10 mouse cellular contexts compared by ENCODE assay signal in the genomic region with DNA sequence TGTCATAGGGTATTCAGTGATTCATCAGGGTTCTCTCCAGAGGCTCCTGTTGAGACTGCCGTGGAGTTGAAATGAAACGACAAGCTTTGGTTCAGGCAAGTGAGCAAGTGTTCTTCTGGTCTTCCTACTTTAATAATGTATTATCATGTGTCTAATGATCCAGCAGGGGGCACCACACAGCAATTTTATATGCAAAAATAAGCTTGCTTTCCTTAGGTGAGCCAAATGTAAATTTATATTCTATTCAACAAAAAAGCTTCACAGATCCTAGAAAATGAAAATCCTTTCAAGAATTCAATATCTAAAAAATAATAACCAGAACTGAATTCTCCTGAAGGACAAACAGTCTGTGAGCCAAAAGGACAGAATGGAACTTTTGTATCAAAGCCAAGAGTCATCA. TPM values are rescaled to one million over a fixed set of nuclear protein-coding genes. Genes with fewer than 3 reads are reported as not detected.
DNase-seq lines count a peak whose midpoint lies in the region; ATAC-seq lines count a peak whose summit lies in the region.
"Had no signal": no experiment of that assay in that cellular context is flagged by ENCODE, and none has a peak within 500 bp of the region (broad histone marks: within the 10 kb centered on the region; RNA-seq: fewer than 3 reads in every experiment).

No protein-coding gene starts in this region.

- 72% methylated on average over 2 of the region's 2 CpGs for WGBS in hindbrain, embryonic 10.5 days
- 34% methylated on average over 2 of the region's 2 CpGs for WGBS in hindbrain, embryonic 13.5 days

- H3K27me3 ChIP-seq in hindbrain, embryonic 10.5 days (ENCODE audit: insufficient read depth, poor library complexity, severe bottlenecking), result no peaks in the 10 kb centered on the region; the same call in 1 of the 2 replicates
- no peaks in the 10 kb centered on the region for H3K27me3 ChIP-seq in hindbrain, embryonic 13.5 days
- H3K27me3 ChIP-seq: embryonic facial prominence, embryonic 13.5 days had no signal

- DNase-seq in hindbrain, embryonic 10.5 days (ENCODE audit: low spot score), result peak; percentile 29
- DNase-seq in urinary bladder, postnatal 25 days (ENCODE audit: low spot score), result peak; percentile 42
- DNase-seq in urinary bladder, adult 2 months (ENCODE audit: low spot score), result no peak
- peak; percentile 34 for DNase-seq in c-Kit-positive CD71-positive TER-119-positive erythroid progenitor cells, embryonic 14.5 days (ENCODE audit: low spot score)
- peak; percentile 30 for DNase-seq in hindlimb bud, embryonic 11.5 days (ENCODE audit: extremely low spot score, low read depth, low spot score)
- DNase-seq in spleen, adult 12 weeks (ENCODE audit: low spot score), result no peak

- H3K36me3 ChIP-seq in hindbrain, embryonic 10.5 days, result no peaks in the 10 kb centered on the region
- no peaks in the 10 kb centered on the region; the same call in 1 of the 2 replicates for H3K36me3 ChIP-seq in hindbrain, embryonic 13.5 days
- H3K36me3 ChIP-seq: embryonic facial prominence, embryonic 13.5 days; limb, embryonic 12.5 days had no signal

- ATAC-seq in hindbrain, embryonic 13.5 days (ENCODE audit: low FRiP score), result no peak
- ATAC-seq in megakaryocyte-erythroid progenitor cell, adult 5-6 weeks (replicated peaks; ENCODE audit: low FRiP score, low TSS enrichment, poor library complexity, severe bottlenecking), result peak; percentile 60; the same call in 1 of the 2 replicates

- H3K4me3 ChIP-seq in hindbrain, embryonic 10.5 days, result no peak overlapping the region
- no peak overlapping the region for H3K4me3 ChIP-seq in hindbrain, embryonic 13.5 days
- H3K4me3 ChIP-seq: embryonic facial prominence, embryonic 13.5 days; limb, embryonic 12.5 days had no signal

- no peak overlapping the region for H3K27ac ChIP-seq in hindbrain, embryonic 10.5 days
- H3K27ac ChIP-seq in hindbrain, embryonic 13.5 days, result no peak overlapping the region
- H3K27ac ChIP-seq: embryonic facial prominence, embryonic 13.5 days; limb, embryonic 12.5 days had no signal

- no peak overlapping the region for H3K4me2 ChIP-seq in hindbrain, embryonic 13.5 days
- H3K4me2 ChIP-seq: embryonic facial prominence, embryonic 13.5 days; limb, embryonic 12.5 days had no signal

- H3K4me1 ChIP-seq in hindbrain, embryonic 10.5 days (replicated peaks), result peaks cover 20% of the 10 kb centered on the region
- H3K4me1 ChIP-seq in hindbrain, embryonic 13.5 days (replicated peaks), result peaks cover 15% of the 10 kb centered on the region
- H3K4me1 ChIP-seq: limb, embryonic 12.5 days had no signal

- H3K9me3 ChIP-seq in hindbrain, embryonic 10.5 days, result no peaks in the 10 kb centered on the region
- H3K9me3 ChIP-seq in hindbrain, embryonic 13.5 days, result no peaks in the 10 kb centered on the region
- H3K9me3 ChIP-seq: embryonic facial prominence, embryonic 13.5 days; limb, embryonic 12.5 days had no signal

- H3K9ac ChIP-seq in hindbrain, embryonic 13.5 days, result no peak overlapping the region
- H3K9ac ChIP-seq: embryonic facial prominence, embryonic 13.5 days; limb, embryonic 12.5 days had no signal

RNA-seq across cellular contexts. Expression of a gene that starts 36.5 kb away (rescaled TPM):
- 168 and 184 TPM in 2 replicates for polyA plus RNA-seq in hindbrain, embryonic 10.5 days (2016; fragmentation: Nextera tagmentation; extraction: Ambion mirVana)
- 232 and 239 TPM in 2 replicates for polyA plus RNA-seq in hindbrain, embryonic 13.5 days (2015; fragmentation: Nextera tagmentation; extraction: Ambion mirVana)
- 61.0 and 82.6 TPM in 2 replicates for polyA plus RNA-seq in urinary bladder, adult 2 months (2012; rRNA removed)
- total RNA-seq in megakaryocyte-erythroid progenitor cell, adult 5-6 weeks (2014; fragmentation: Nextera tagmentation), result 72.8 and 125 TPM in 2 replicates
- 143 and 148 TPM in 2 replicates for total RNA-seq in megakaryocyte-erythroid progenitor cell, adult 5-6 weeks (2017)

Comparison
In these comparisons a context has a peak if more than half of its experiments do, and no peak if none do; other contexts are left out.
1. DNase-seq: peak in hindbrain, embryonic 10.5 days (single experiment), urinary bladder, postnatal 25 days (single experiment), c-Kit-positive CD71-positive TER-119-positive erythroid progenitor cells, embryonic 14.5 days (single experiment) and hindlimb bud, embryonic 11.5 days (single experiment); none in urinary bladder, adult 2 months (single experiment) and spleen, adult 12 weeks (single experiment).